Mouse (Mus musculus) kidney, embryonic 16.5 days (tissue): ENCODE measurements around the gene Wdr5b. TPM values are rescaled to one million over a fixed set of nuclear protein-coding genes. Genes with fewer than 3 reads are reported as not detected.
"Not testable (repeated sequence)": the region's sequence is repeated elsewhere in the genome, so short reads cannot be mapped to it uniquely, and the experiment has no call there.

ENCODE experiments used
- ATAC-seq: fragments of 200-750 bp; cut with Nextera tagmentation; 2 replicates; pipeline ENCODE4 v1.8.0; 2017; ENCODE audit warnings: moderate TSS enrichment; ENCODE audit not compliant: low FRiP score, low TSS enrichment
- H3K27ac ChIP-seq: fragments of 300-500 bp; sonication (generic); 2 replicates; pipeline ENCODE4 v1.5.1; 2014; ENCODE audit warnings: low read length
- H3K27me3 ChIP-seq: fragments of 300-500 bp; sonication (generic); 2 replicates; pipeline ENCODE4 v1.6.1; 2014; ENCODE audit warnings: low read length, control low read depth, mixed read lengths; ENCODE audit not compliant: insufficient read depth
- H3K36me3 ChIP-seq: fragments of 300-500 bp; sonication (generic); 2 replicates; pipeline ENCODE4 v1.6.1; 2014; ENCODE audit warnings: low read length, control low read depth, mixed read lengths; ENCODE audit not compliant: insufficient read depth
- H3K4me1 ChIP-seq: fragments of 300-500 bp; sonication (generic); 2 replicates; pipeline ENCODE4 v1.6.1; 2014; ENCODE audit warnings: low read length, control low read depth, mixed read lengths; ENCODE audit not compliant: insufficient read depth
- H3K4me2 ChIP-seq: fragments of 300-500 bp; sonication (generic); replicated peaks from 2 replicates; pipeline ENCODE4 v1.6.1; 2014; ENCODE audit warnings: low read depth, low read length
- H3K4me3 ChIP-seq: fragments of 300-500 bp; sonication (generic); 2 replicates; pipeline ENCODE4 v1.5.1; 2014; ENCODE audit warnings: mild to moderate bottlenecking, low read length
- H3K9ac ChIP-seq: fragments of 300-500 bp; sonication (generic); replicated peaks from 2 replicates; pipeline ENCODE4 v1.6.1; 2014; ENCODE audit warnings: low read length
- H3K9me3 ChIP-seq: fragments of 300-500 bp; sonication (generic); 2 replicates; pipeline ENCODE4 v1.6.1; 2016; ENCODE audit warnings: low read length, control low read depth
- WGBS: fragments of 180-500 bp; shearing (Covaris S2); extraction: QIAGEN DNeasy Blood & Tissue Kit; methylation state at CpG from one replicate; pipeline ENCODE4 v1.1.7; 2014; 5-methylcytosine and 5-hydroxymethylcytosine counted together
- polyA plus RNA-seq: library from polyadenylated mRNA; unstranded; fragments of >200 nt; fragmentation: Nextera tagmentation; extraction: Ambion mirVana; gene quantifications from 2 replicates; pipeline ENCODE4 v1.2.1, GENCODE M21; 2015

Wdr5b gene
- 8.5 and 9.3 TPM in 2 replicates for polyA plus RNA-seq

- Histone ChIP-seq H3K4me2 (peak within 1 kb of the TSS; percentile 65), H3K27ac (peak within 1 kb of the TSS; percentile 86), H3K4me3 (peak within 1 kb of the TSS; percentile 81), H3K9me3 (no peaks in the 10 kb centered on the region), H3K36me3 (peaks cover 24% of the 10 kb centered on the region), H3K27me3 (no peaks in the 10 kb centered on the region), H3K9ac (peak within 1 kb of the TSS; percentile 89), H3K4me1 (peaks cover 17% of the 10 kb centered on the region)
- 1% methylated on average over 39 of the region's 39 CpGs for WGBS
- ATAC-seq, result peak; percentile 98
Observed at GRCm38 (mm10) chr16:36040640-36041624, at the start of gene Wdr5b. Wdr5b (plus strand) TSS chr16:36041190.

DNA sequence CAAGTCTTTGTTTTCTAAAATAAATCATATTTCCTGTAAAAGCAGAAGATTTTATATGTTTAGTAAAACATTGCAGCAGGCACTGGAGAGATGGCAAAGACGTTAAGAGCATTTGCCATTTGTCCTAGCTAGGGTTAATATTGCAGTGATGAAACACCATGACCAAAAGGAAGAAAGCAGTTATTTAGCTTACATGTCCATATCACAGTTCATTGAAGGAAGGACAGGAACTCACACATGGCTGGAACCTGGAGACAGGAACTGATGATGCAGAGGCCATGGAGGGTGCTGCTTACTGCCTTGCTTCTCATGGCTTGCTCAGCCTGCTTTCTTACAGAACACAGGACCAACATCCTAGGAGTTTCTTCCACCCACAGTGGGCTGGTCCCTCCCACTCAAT is 48.6 kb upstream of the Wdr5b start:
- Histone ChIP-seq H3K27ac (no peak overlapping the region), H3K4me1 (no peaks in the 10 kb centered on the region), H3K4me2 (no peak overlapping the region), H3K36me3 (no peaks in the 10 kb centered on the region), H3K4me3 (no peak overlapping the region), H3K9me3 (no peaks in the 10 kb centered on the region), H3K27me3 (no peaks in the 10 kb centered on the region), H3K9ac (no peak overlapping the region)
- 51% methylated on average over 1 of the region's 1 CpGs for WGBS
- ATAC-seq, result no peak

- no peak overlapping the region for H3K4me2 ChIP-seq
- no peaks in the 10 kb centered on the region for H3K27me3 ChIP-seq
- H3K36me3 ChIP-seq, result no peaks in the 10 kb centered on the region
- H3K9me3 ChIP-seq, result no peaks in the 10 kb centered on the region
- H3K4me3 ChIP-seq, result no peak overlapping the region
- ATAC-seq, result no peak
- no peaks in the 10 kb centered on the region for H3K4me1 ChIP-seq
- no peak overlapping the region for H3K9ac ChIP-seq
- no peak overlapping the region for H3K27ac ChIP-seq
- WGBS, result 86% methylated on average over 3 of the region's 3 CpGs
Observed at GRCm38 (mm10) chr16:35993316-35993715, 47.7 kb upstream of the Wdr5b start.

- H3K27ac ChIP-seq, H3K9ac ChIP-seq, H3K9me3 ChIP-seq, H3K27me3 ChIP-seq, ATAC-seq, H3K4me1 ChIP-seq, H3K4me2 ChIP-seq, H3K4me3 ChIP-seq: not testable (repeated sequence)
- H3K36me3 ChIP-seq, result peaks cover 11% of the 10 kb centered on the region; the same call in 1 of the 2 replicates
- WGBS, result 91% methylated on average over 4 of the region's 4 CpGs
Observed at GRCm38 (mm10) chr16:35998852-35999251, 42.1 kb upstream of the Wdr5b start.

DNA sequence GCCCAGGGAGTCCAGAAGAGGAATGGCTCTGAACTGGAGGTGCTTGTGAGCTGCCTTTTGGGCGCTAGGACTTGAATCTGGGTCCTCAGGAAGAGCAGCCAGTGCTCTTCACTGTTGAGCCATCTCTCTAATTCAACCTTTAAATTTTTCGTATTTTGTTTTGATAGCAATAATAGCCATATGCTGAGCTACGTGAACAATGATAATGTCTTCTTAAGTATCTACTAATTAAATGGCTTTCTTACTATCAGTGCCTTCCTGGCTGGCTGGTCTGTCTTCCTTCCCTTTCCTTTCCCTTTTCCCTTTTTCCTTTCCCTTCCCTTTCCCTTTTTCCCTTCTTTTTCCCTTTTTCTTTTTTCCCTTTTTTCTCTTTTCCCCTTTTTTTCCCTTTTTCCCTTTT is 32.6 kb upstream of the Wdr5b start:
- Histone ChIP-seq H3K4me2 (no peak overlapping the region), H3K4me1 (no peaks in the 10 kb centered on the region), H3K9me3 (no peaks in the 10 kb centered on the region), H3K36me3 (peaks cover 11% of the 10 kb centered on the region), H3K27me3 (no peaks in the 10 kb centered on the region), H3K9ac (no peak overlapping the region), H3K4me3 (no peak overlapping the region), H3K27ac (no peak overlapping the region)
- ATAC-seq, result no peak
- WGBS, result 94% methylated on average over 3 of the region's 3 CpGs

DNA sequence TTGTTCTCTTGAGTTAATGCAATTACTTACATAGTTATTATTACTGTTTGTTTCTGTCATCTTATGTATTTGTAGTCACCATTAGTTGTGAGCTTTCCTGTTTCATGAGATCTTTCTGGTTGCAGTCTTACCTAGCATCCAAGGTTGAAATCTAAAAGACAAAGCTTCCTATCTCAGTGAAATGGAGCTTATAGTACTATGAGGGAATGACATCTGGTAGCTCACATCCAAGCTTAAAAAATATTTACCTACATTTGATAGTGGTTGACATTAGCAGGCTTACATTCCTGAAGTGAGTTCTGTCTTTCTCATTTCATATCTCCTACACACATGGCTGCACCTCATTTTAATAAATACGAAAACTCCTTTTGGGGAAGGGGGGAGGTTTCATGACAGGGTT is 24.7 kb upstream of the Wdr5b start:
- Histone ChIP-seq H3K9ac (no peak overlapping the region), H3K9me3 (no peaks in the 10 kb centered on the region), H3K4me3 (no peak overlapping the region), H3K27ac (no peak overlapping the region), H3K36me3 (peaks cover 5% of the 10 kb centered on the region), H3K4me2 (no peak overlapping the region), H3K27me3 (no peaks in the 10 kb centered on the region), H3K4me1 (no peaks in the 10 kb centered on the region)
- 96% methylated on average over 1 of the region's 1 CpGs for WGBS
- ATAC-seq, result no peak

- peaks cover 30% of the 10 kb centered on the region for H3K36me3 ChIP-seq
- not testable (repeated sequence) for H3K27me3 ChIP-seq, H3K27ac ChIP-seq, H3K9me3 ChIP-seq, H3K9ac ChIP-seq, H3K4me1 ChIP-seq, H3K4me3 ChIP-seq, H3K4me2 ChIP-seq, ATAC-seq
- WGBS, result 96% methylated on average over 1 of the region's 2 CpGs
Observed at GRCm38 (mm10) chr16:36028120-36028519, 12.9 kb upstream of the Wdr5b start.

DNA sequence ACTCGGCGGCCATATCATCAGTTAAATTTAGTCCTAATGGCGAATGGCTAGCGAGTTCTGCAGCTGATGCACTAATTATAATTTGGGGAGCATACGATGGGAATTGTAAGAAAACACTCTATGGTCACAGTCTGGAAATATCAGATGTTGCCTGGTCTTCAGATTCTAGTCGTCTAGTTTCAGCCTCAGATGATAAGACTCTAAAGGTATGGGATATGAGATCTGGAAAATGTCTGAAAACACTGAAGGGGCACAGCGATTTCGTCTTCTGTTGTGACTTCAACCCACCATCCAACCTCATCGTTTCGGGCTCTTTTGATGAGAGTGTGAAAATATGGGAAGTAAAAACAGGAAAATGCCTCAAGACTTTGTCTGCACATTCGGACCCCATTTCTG is 633 bp downstream of the Wdr5b start:
- Histone ChIP-seq H3K36me3 (peaks cover 28% of the 10 kb centered on the region), H3K4me2 (peak overlapping the region; percentile 65), H3K27ac (peak overlapping the region; percentile 86), H3K9ac (peak overlapping the region; percentile 89), H3K27me3 (no peaks in the 10 kb centered on the region), H3K4me1 (peaks cover 17% of the 10 kb centered on the region), H3K9me3 (no peaks in the 10 kb centered on the region), H3K4me3 (peak overlapping the region; percentile 81)
- ATAC-seq, result no peak
- WGBS, result 22% methylated on average over 11 of the region's 11 CpGs

- Histone ChIP-seq H3K36me3 (peaks cover 36% of the 10 kb centered on the region), H3K4me2 (no peak overlapping the region), H3K9me3 (no peaks in the 10 kb centered on the region), H3K4me1 (peaks cover 17% of the 10 kb centered on the region), H3K4me3 (no peak overlapping the region), H3K27me3 (no peaks in the 10 kb centered on the region), H3K9ac (no peak overlapping the region), H3K27ac (no peak overlapping the region)
- WGBS, result 70% methylated on average over 10 of the region's 10 CpGs
- no peak for ATAC-seq
Observed at GRCm38 (mm10) chr16:36043073-36043472, 2.1 kb downstream of the Wdr5b start.

GRCm38 (mm10) chr16:36043964-36044363 is 3.0 kb downstream of the Wdr5b start:
- Histone ChIP-seq H3K9ac (no peak overlapping the region), H3K27ac (no peak overlapping the region), H3K27me3 (no peaks in the 10 kb centered on the region), H3K9me3 (no peaks in the 10 kb centered on the region), H3K4me1 (peaks cover 17% of the 10 kb centered on the region), H3K4me3 (no peak overlapping the region), H3K36me3 (peaks cover 45% of the 10 kb centered on the region), H3K4me2 (no peak overlapping the region)
- 85% methylated on average over 4 of the region's 4 CpGs for WGBS
- ATAC-seq, result no peak
